Mouse (Mus musculus): ENCODE measurements around the gene Tmem229b. TPM values are rescaled to one million over a fixed set of nuclear protein-coding genes. Genes with fewer than 3 reads are reported as not detected.
A peak's percentile ranks its signal among the peaks of the same experiment; 100 is the strongest.

Tmem229b gene
- 5.7 and 6.7 TPM in 2 replicates for polyA plus RNA-seq (2014; fragmentation: Nextera tagmentation; extraction: Ambion mirVana)

DNA sequence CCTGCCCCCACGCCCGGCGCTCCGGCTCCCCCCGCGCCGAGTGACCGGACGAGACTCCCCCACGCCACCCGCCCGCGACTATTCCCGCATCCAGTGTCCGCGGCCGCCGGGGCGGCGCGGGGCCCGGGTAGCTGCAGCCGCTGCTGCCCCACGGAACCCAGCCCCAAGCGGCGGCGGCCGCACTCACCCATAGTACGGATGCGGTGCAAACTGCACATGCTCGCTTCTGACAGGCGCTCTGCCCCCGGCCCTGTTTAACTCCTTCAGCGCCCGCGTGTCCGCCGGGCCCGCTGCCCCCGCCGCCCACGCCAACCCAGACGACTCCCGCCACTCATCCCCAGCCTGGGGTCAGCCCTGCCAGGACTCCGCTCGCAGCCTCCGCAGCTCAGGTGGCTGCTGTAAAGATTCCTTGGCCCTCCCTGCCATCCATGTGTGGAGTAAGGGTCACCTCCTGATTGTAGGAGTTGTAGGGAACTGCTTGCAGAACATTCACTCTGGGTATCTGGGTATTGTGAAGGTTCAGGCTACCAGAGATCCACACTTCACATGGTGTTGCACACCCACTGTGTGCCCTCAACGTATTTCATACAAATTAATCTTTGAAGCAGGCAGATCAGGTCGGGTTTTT lies at the start of gene Tmem229b:
Gene Tmem229b, minus strand, starts transcription at position 502 of the 628 bp plus-strand sequence.
- ATAC-seq (replicated peaks; ENCODE audit: low FRiP score, low TSS enrichment, low read depth) = peak; percentile 88
- Histone ChIP-seq H3K4me3 (ENCODE audit: low read depth, low read length) (peak within 1 kb of the TSS; percentile 81), H3K27me3 (replicated peaks; ENCODE audit: control insufficient read depth, insufficient read depth, low read length) (peaks cover 11% of the 10 kb centered on the region), H3K36me3 (ENCODE audit: control insufficient read depth, insufficient read depth, low read length) (no peaks in the 10 kb centered on the region), H3K4me1 (replicated peaks; ENCODE audit: control insufficient read depth, insufficient read depth, low read length) (no peaks in the 10 kb centered on the region; the same call in 1 of the 2 replicates), H3K27ac (ENCODE audit: low read depth) (no peak within 1 kb of the TSS; the same call in 1 of the 2 replicates), H3K9me3 (ENCODE audit: control insufficient read depth, low read length) (no peaks in the 10 kb centered on the region), H3K9ac (ENCODE audit: low read length) (peak within 1 kb of the TSS; percentile 66), H3K4me2 (ENCODE audit: low read length) (peak within 1 kb of the TSS; percentile 65)
- DNase-seq (ENCODE audit: low spot score) = peak; percentile 80
- WGBS = 3% methylated on average over 23 of the region's 49 CpGs

DNA sequence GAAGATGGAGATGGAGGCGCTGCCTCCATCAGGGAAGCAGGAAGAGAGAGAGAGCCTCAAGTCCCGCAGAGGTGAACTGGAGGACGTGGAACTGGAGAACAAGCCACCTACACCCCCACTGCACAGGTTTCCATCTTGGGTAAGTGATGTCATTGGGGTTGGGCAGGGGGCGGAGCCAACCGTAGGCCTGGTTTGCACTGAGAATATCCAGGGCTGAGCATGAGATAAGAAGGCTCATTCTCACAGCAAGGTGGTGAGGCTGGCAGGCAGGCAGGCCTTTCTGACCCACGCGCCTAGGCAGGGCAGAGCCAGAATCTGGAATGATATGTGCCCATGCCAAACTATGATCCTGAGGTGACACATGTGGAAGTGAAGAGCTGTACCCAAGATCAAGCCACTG lies 47.8 kb upstream of the Tmem229b start:
- no peaks in the 10 kb centered on the region for H3K27me3 ChIP-seq (replicated peaks; ENCODE audit: control insufficient read depth, insufficient read depth, low read length)
- no peaks in the 10 kb centered on the region for H3K9me3 ChIP-seq (ENCODE audit: control insufficient read depth, low read length)
- DNase-seq (ENCODE audit: low spot score) (no peak), ATAC-seq (replicated peaks; ENCODE audit: low FRiP score, low TSS enrichment, low read depth) (no peak)
- no peak overlapping the region for H3K4me3 ChIP-seq (ENCODE audit: low read depth, low read length)
- no peak overlapping the region for H3K9ac ChIP-seq (ENCODE audit: low read length)
- 79% methylated on average over 7 of the region's 7 CpGs for WGBS
- no peaks in the 10 kb centered on the region for H3K4me1 ChIP-seq (replicated peaks; ENCODE audit: control insufficient read depth, insufficient read depth, low read length)
- peaks cover 30% of the 10 kb centered on the region for H3K36me3 ChIP-seq (ENCODE audit: control insufficient read depth, insufficient read depth, low read length)
- H3K4me2 ChIP-seq (ENCODE audit: low read length) = no peak overlapping the region
- H3K27ac ChIP-seq (ENCODE audit: low read depth) = no peak overlapping the region

DNA sequence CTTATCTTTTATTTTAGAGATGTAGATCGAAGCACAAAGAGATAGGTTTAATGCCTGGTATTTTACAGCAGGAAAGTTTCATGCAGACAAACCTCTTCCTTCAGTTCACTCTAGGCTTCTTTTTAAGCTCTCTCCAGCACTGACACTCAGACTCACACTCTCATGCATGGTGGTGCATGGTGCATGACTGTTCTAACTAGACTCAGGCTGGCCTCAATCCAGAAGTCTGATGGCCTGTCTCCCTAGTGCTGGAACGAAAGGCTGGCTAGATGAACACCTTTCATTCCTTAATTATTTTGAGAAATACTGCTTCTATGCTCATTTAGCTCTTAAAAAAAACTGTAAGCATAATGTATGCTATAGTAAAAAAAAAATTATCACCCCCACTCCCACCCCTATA lies 44.6 kb upstream of the Tmem229b start:
- DNase-seq (ENCODE audit: low spot score) (no peak), ATAC-seq (replicated peaks; ENCODE audit: low FRiP score, low TSS enrichment, low read depth) (no peak)
- no peaks in the 10 kb centered on the region for H3K9me3 ChIP-seq (ENCODE audit: control insufficient read depth, low read length)
- no peaks in the 10 kb centered on the region for H3K27me3 ChIP-seq (replicated peaks; ENCODE audit: control insufficient read depth, insufficient read depth, low read length)
- H3K4me2 ChIP-seq (ENCODE audit: low read length) = no peak overlapping the region
- H3K4me3 ChIP-seq (ENCODE audit: low read depth, low read length) = no peak overlapping the region
- no peak overlapping the region for H3K9ac ChIP-seq (ENCODE audit: low read length)
- WGBS = 86% methylated on average over 2 of the region's 2 CpGs
- H3K36me3 ChIP-seq (ENCODE audit: control insufficient read depth, insufficient read depth, low read length) = peaks cover 26% of the 10 kb centered on the region
- no peaks in the 10 kb centered on the region for H3K4me1 ChIP-seq (replicated peaks; ENCODE audit: control insufficient read depth, insufficient read depth, low read length)
- no peak overlapping the region for H3K27ac ChIP-seq (ENCODE audit: low read depth)

DNA sequence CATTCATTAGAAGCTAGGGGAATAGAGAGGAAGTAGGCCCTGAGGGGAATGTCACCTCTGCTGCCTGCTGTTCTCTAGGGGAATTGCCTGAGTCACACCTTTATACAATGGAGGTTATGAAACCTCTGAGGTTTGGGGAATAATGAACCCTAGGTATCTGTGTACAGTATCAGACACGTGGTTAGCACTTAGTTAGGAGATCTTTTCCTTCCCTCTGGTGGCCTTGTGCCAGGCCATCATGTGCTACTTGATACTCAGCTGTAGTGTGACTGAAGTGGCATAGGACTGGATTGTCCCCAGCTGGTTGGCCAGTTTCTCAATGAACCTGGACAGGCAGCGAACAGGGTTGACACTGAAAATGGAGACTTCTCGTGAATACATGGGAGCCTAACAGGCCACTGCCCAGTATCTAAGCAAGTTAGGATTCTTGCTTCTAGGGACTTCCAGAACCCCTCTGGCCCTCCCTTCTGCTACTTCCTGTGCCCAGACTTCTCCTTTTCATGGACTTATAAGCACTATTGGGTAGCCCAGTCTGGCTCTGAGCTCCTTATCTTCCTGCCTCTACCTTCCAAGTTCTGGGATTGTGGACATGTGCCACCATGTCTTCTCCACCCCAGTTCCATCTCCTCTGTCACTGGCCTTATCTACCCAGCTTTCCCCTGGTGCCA lies 43.3 kb upstream of the Tmem229b start:
- H3K27me3 ChIP-seq (replicated peaks; ENCODE audit: control insufficient read depth, insufficient read depth, low read length) = no peaks in the 10 kb centered on the region
- no peak overlapping the region for H3K27ac ChIP-seq (ENCODE audit: low read depth)
- no peaks in the 10 kb centered on the region for H3K9me3 ChIP-seq (ENCODE audit: control insufficient read depth, low read length)
- H3K36me3 ChIP-seq (ENCODE audit: control insufficient read depth, insufficient read depth, low read length) = peaks cover 24% of the 10 kb centered on the region
- WGBS = 90% methylated on average over 3 of the region's 3 CpGs
- no peak overlapping the region for H3K9ac ChIP-seq (ENCODE audit: low read length)
- DNase-seq (ENCODE audit: low spot score) (no peak), ATAC-seq (replicated peaks; ENCODE audit: low FRiP score, low TSS enrichment, low read depth) (no peak)
- H3K4me1 ChIP-seq (replicated peaks; ENCODE audit: control insufficient read depth, insufficient read depth, low read length) = no peaks in the 10 kb centered on the region
- H3K4me3 ChIP-seq (ENCODE audit: low read depth, low read length) = no peak overlapping the region
- H3K4me2 ChIP-seq (ENCODE audit: low read length) = no peak overlapping the region

DNA sequence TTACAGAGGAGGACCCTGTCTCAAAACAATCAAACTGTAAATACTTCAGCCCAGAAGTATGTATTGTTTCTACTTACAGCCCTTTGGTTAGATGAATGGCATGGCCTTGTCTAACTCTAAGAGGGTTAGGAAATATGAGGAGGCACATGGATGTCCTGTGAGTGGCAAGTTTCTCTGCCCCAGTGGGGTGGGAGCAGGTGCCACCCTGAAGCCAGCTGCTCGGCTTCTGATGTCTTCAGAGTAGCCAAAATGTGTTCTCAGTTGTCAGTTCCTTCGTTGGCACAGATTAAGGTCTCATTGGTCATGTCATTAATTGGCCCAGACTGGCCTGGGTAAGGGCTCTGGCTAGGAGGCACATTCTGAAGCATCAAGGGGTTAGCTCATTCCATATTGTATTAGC lies 42.4 kb upstream of the Tmem229b start:
- Histone ChIP-seq H3K36me3 (ENCODE audit: control insufficient read depth, insufficient read depth, low read length) (peaks cover 16% of the 10 kb centered on the region), H3K4me1 (replicated peaks; ENCODE audit: control insufficient read depth, insufficient read depth, low read length) (no peaks in the 10 kb centered on the region), H3K4me3 (ENCODE audit: low read depth, low read length) (no peak overlapping the region), H3K27me3 (replicated peaks; ENCODE audit: control insufficient read depth, insufficient read depth, low read length) (no peaks in the 10 kb centered on the region), H3K9me3 (ENCODE audit: control insufficient read depth, low read length) (no peaks in the 10 kb centered on the region), H3K4me2 (ENCODE audit: low read length) (no peak overlapping the region), H3K9ac (ENCODE audit: low read length) (no peak overlapping the region), H3K27ac (ENCODE audit: low read depth) (no peak overlapping the region)
- ATAC-seq (replicated peaks; ENCODE audit: low FRiP score, low TSS enrichment, low read depth) (no peak), DNase-seq (ENCODE audit: low spot score) (no peak)
- WGBS = 75% methylated on average over 2 of the region's 2 CpGs

DNA sequence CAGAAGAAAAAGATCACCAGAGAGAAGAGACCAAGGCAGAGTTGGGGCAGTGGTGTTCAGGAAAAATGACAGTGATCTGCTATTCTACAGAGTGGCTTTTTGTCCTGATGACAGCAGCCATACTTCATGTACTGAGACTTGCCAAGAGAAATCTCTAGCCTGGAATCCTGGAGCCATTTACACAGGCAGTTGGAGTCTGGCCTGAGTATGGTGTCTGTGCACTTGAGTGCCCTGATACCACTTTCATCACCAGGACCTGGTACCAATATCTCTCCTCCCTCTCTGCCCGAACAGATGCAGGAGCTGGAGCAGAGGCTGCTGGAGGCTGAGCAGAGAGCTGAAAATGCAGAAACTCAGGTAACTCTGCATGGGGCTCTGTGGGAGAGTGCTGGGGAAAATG lies 41.5 kb upstream of the Tmem229b start:
- Histone ChIP-seq H3K4me3 (ENCODE audit: low read depth, low read length) (no peak overlapping the region), H3K27ac (ENCODE audit: low read depth) (no peak overlapping the region), H3K27me3 (replicated peaks; ENCODE audit: control insufficient read depth, insufficient read depth, low read length) (no peaks in the 10 kb centered on the region), H3K9me3 (ENCODE audit: control insufficient read depth, low read length) (no peaks in the 10 kb centered on the region), H3K36me3 (ENCODE audit: control insufficient read depth, insufficient read depth, low read length) (peaks cover 11% of the 10 kb centered on the region), H3K4me2 (ENCODE audit: low read length) (no peak overlapping the region), H3K4me1 (replicated peaks; ENCODE audit: control insufficient read depth, insufficient read depth, low read length) (no peaks in the 10 kb centered on the region), H3K9ac (ENCODE audit: low read length) (no peak overlapping the region)
- ATAC-seq (replicated peaks; ENCODE audit: low FRiP score, low TSS enrichment, low read depth) (no peak), DNase-seq (ENCODE audit: low spot score) (no peak)
- WGBS = 77% methylated on average over 1 of the region's 1 CpGs

DNA sequence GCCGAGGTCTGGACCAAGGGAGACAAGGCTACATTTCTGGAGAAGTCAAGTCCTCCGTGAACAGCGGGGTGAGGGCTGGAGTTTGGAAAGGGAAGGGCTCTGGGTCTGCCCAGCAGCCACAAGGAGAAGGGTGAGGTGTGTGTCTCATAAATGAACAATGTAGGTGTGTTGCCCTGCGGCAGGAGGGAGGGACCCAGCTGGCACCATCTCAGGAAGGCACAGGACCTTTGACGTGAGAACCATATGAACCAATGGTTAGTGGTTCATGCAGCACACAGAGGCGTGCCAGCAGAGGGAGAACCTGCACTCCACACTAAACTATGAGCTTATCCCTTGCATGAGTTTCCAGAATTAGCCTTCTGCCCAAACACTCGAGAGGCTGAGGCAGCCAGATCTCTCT lies 39.8 kb upstream of the Tmem229b start:
- ATAC-seq (replicated peaks; ENCODE audit: low FRiP score, low TSS enrichment, low read depth) (no peak), DNase-seq (ENCODE audit: low spot score) (no peak)
- H3K36me3 ChIP-seq (ENCODE audit: control insufficient read depth, insufficient read depth, low read length) = peaks cover 11% of the 10 kb centered on the region; the same call in 1 of the 2 replicates
- no peak overlapping the region for H3K4me3 ChIP-seq (ENCODE audit: low read depth, low read length)
- no peak overlapping the region for H3K27ac ChIP-seq (ENCODE audit: low read depth)
- H3K9me3 ChIP-seq (ENCODE audit: control insufficient read depth, low read length) = no peaks in the 10 kb centered on the region
- no peak overlapping the region for H3K4me2 ChIP-seq (ENCODE audit: low read length)
- no peaks in the 10 kb centered on the region for H3K4me1 ChIP-seq (replicated peaks; ENCODE audit: control insufficient read depth, insufficient read depth, low read length)
- no peak overlapping the region for H3K9ac ChIP-seq (ENCODE audit: low read length)
- 92% methylated on average over 7 of the region's 7 CpGs for WGBS
- no peaks in the 10 kb centered on the region for H3K27me3 ChIP-seq (replicated peaks; ENCODE audit: control insufficient read depth, insufficient read depth, low read length)

DNA sequence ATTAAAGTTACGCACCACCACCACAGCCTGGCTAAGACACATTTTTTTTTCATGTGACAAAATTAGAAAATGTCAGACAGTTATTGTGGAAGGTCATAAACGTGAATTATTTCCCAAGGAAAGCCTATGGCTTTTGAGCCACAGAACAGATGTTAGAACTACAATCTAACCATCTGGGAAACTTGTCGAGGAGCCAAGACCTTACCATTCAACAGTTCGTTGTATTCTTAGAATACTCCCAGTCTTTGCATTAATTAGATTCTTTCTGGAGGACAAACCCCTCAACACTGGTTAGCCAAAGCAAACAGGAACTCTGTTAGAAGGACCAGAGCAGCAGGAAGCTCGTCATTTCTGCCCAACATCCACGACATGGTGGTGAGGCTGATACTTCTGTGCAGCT lies 38.7 kb upstream of the Tmem229b start:
- H3K36me3 ChIP-seq (ENCODE audit: control insufficient read depth, insufficient read depth, low read length) = peaks cover 11% of the 10 kb centered on the region; the same call in 1 of the 2 replicates
- no peak overlapping the region for H3K9ac ChIP-seq (ENCODE audit: low read length)
- no peak overlapping the region for H3K4me3 ChIP-seq (ENCODE audit: low read depth, low read length)
- no peaks in the 10 kb centered on the region for H3K4me1 ChIP-seq (replicated peaks; ENCODE audit: control insufficient read depth, insufficient read depth, low read length)
- no peaks in the 10 kb centered on the region for H3K9me3 ChIP-seq (ENCODE audit: control insufficient read depth, low read length)
- H3K4me2 ChIP-seq (ENCODE audit: low read length) = no peak overlapping the region
- H3K27me3 ChIP-seq (replicated peaks; ENCODE audit: control insufficient read depth, insufficient read depth, low read length) = no peaks in the 10 kb centered on the region
- ATAC-seq (replicated peaks; ENCODE audit: low FRiP score, low TSS enrichment, low read depth) (no peak), DNase-seq (ENCODE audit: low spot score) (no peak)
- 71% methylated on average over 6 of the region's 6 CpGs for WGBS
- H3K27ac ChIP-seq (ENCODE audit: low read depth) = no peak overlapping the region

DNA sequence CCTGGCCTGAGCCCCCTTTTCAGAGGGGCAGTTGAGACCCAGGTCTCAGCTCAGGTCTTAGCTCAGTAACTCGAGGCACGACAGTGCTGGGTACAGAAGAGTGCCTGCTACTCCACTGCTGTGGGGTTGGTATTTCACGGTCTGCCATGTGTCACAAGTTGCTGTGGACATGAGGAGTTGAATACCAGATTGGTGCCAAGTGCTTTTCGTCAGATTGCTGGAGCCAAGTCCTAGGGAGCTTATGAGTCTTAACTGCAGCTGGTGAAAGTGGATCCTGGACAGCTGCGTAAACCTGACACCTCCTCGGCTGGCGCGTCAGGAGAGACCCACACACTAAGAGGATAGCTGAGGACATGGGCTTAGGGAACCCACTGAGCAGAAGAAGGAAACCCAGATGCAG lies 37.2 kb upstream of the Tmem229b start:
- 0 out of 2 replicates have a peak, but pooled peaks cover 4% of the 10 kb centered on the region for H3K36me3 ChIP-seq (ENCODE audit: control insufficient read depth, insufficient read depth, low read length)
- H3K4me2 ChIP-seq (ENCODE audit: low read length) = no peak overlapping the region
- H3K27me3 ChIP-seq (replicated peaks; ENCODE audit: control insufficient read depth, insufficient read depth, low read length) = no peaks in the 10 kb centered on the region
- ATAC-seq (replicated peaks; ENCODE audit: low FRiP score, low TSS enrichment, low read depth) = no peak
- H3K27ac ChIP-seq (ENCODE audit: low read depth) = no peak overlapping the region
- H3K4me3 ChIP-seq (ENCODE audit: low read depth, low read length) = no peak overlapping the region
- no peak overlapping the region for H3K9ac ChIP-seq (ENCODE audit: low read length)
- WGBS = 83% methylated on average over 8 of the region's 8 CpGs
- no peaks in the 10 kb centered on the region for H3K9me3 ChIP-seq (ENCODE audit: control insufficient read depth, low read length)
- no peak for DNase-seq (ENCODE audit: low spot score)
- H3K4me1 ChIP-seq (replicated peaks; ENCODE audit: control insufficient read depth, insufficient read depth, low read length) = no peaks in the 10 kb centered on the region
